Mouse (Mus musculus) embryonic fibroblast, embryonic 13.5 days (primary cell): ENCODE data around the gene Sec14l2. TPM values are rescaled to one million over a fixed set of nuclear protein-coding genes. Genes with fewer than 3 reads are reported as not detected.

Source experiments
- H3K27ac ChIP-seq: 2 replicates; pipeline ENCODE4 v1.5.1; 2012; ENCODE audit warnings: low read length, control low read depth, inconsistent platforms; ENCODE audit not compliant: insufficient read depth
- H3K4me1 ChIP-seq: 2 replicates; pipeline ENCODE4 v1.6.1; 2011; ENCODE audit warnings: low read length; ENCODE audit not compliant: control insufficient read depth, insufficient read depth
- H3K4me3 ChIP-seq: 2 replicates; pipeline ENCODE4 v1.5.1; 2011; ENCODE audit warnings: mild to moderate bottlenecking, control low read depth, low read length; ENCODE audit not compliant: insufficient read depth
- CTCF ChIP-seq: IDR thresholded peaks from 2 replicates; pipeline ENCODE4 v1.5.1; 2011; ENCODE audit warnings: mild to moderate bottlenecking, control low read depth, low read length, moderate library complexity, borderline replicate concordance; ENCODE audit not compliant: insufficient read depth
- POLR2A ChIP-seq: IDR thresholded peaks from 2 replicates; pipeline ENCODE4 v1.6.1; 2011; ENCODE audit warnings: low read depth, mild to moderate bottlenecking, control low read depth, low read length, moderate library complexity
- polyA plus RNA-seq: library from polyadenylated mRNA; stranded (reverse); fragments of >200 nt; gene quantifications from 2 replicates; pipeline ENCODE4 v1.2.4, GENCODE M21; 2011; ENCODE audit warnings: low read depth; ENCODE audit not compliant: missing spikeins, insufficient read length

Sec14l2 gene
- polyA plus RNA-seq = 1.8 and 2.5 TPM in 2 replicates

DNA sequence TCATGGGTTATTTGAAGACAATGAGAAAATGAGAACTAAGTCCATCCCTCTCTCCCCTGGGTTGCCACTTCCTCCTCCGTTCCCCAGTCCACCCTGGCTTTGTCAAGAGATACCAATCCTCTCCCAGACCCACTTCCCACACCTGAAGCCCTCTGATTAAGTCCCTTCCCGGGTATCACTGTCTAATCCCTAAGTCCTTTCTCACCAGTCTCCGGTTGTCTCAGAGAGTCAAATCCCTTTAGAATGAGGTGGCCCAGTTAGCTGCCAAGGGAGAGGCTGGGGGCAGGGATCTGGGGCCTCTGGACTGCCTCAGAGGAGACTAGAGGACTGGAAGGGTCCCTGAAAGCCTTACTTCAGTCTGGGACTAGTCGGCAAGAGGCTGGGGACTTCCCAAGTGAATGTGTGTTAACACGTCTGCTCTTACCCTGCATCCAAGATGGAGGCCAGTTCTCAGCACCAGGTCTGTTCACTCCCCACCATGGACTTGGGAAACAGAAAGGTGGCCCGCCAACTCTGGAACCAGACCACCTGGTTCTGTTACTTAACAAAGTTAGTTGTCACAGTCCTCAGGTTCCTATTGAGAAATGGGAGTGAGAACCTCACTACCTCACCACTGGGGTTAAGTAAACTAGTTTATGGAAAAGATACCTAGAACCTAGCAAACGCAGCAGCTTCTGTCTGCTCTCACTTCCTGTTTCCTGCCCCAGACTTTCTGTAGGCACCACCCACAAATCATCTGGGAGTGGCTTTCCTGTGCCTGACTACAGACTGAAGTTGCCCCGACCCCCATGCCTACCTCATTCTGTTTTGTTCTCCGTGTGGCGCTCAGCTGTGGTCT lies at the start of gene Sec14l2:
Gene Sec14l2 (minus strand): TSS at position 674 of the 838 bp plus-strand sequence.
- Histone ChIP-seq H3K27ac (no peak within 1 kb of the TSS), H3K4me3 (no peak within 1 kb of the TSS), H3K4me1 (no peaks in the 10 kb centered on the region)
- no peak for TF ChIP-seq CTCF
- TF ChIP-seq POLR2A = no peak

DNA sequence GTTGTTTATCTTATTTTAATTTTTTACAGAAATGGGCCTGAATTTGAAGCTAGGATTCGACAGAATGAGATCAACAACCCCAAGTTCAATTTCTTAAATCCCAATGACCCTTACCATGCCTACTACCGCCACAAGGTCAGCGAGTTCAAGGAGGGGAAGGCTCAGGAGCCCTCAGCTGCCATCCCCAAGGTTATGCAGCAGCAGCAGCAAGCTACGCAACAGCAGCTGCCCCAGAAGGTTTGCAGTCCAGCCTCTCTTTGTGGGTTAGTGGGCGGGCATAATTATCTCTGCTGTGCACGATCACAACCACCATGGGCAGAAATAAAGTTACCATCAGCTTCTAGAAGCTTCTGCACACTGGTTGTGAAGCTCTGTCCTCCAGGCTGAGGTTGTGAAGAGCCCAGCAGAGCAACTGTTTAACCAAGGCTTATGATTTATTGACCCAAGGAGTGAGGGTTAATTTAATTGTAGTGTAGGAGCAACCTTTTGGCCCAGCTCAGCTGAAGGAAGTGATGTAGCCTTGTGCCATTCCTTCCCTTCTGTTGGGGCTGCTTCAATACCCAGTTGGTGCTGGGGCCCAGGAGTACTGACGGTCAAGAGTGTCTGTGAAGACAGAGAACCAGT lies 43.4 kb upstream of the Sec14l2 start:
- Histone ChIP-seq H3K4me1 (peaks cover 5% of the 10 kb centered on the region; the same call in 1 of the 2 replicates), H3K27ac (no peak overlapping the region), H3K4me3 (no peak overlapping the region)
- TF ChIP-seq CTCF (no peak), POLR2A (no peak)

DNA sequence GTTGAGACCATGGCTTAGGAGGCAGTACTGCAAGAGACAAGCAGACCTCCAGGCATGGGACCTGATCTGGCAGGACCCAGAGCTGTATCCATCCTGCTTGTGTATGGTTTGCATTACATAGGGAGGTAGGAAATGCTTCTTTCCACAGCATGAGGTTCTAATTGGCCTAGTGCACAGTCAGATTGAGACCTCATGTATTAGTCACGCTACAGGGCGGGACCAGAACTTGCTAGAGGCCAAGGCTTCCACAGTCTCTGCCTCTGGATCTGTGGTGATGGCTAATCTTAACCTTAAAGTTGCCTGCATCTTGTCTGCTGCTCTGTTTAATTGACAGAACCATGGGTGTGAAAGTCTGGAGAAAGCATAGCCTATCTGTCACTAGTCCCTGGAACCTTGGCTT lies 41.5 kb upstream of the Sec14l2 start:
- TF ChIP-seq CTCF = no peak
- TF ChIP-seq POLR2A = no peak
- Histone ChIP-seq H3K4me1 (peaks cover 5% of the 10 kb centered on the region; the same call in 1 of the 2 replicates), H3K4me3 (no peak overlapping the region), H3K27ac (peak overlapping the region; percentile 28; the same call in 1 of the 2 replicates)

DNA sequence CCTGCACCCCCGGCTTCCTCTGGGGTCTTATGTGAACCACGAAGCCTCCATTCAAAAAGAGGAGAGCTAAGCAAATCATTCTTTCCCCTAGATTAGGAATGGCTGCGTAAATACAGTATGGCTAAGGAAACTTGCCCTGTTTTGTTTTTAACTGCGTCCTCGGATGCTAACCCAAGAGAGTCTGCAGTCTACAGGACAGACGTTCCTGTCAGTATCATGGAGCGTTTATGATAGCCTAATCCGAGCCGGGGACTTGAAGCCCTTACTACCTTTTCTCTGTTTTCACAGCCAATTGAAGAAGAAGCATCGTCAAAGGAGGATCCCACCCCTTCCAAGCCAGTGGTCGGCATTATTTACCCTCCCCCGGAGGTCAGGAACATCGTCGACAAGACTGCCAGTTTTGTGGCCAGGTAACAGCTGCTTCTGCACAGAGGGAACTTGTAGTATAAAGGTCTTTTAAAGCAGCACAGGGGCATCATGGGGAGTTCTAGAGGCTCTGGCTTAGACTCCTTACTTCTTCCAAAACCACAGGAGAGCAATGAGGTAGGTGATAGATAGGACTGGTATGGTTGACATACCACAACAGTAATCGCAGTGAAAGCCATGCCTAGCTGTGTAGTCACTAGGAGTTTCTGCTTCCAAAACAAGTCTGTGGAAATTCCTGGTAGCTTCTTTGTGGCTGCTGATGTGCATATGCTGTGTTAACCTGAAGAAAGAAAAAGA lies 37.7 kb upstream of the Sec14l2 start:
- peaks cover 8% of the 10 kb centered on the region for H3K4me1 ChIP-seq
- H3K27ac ChIP-seq = peak overlapping the region; percentile 80
- TF ChIP-seq POLR2A (no peak), CTCF (no peak)
- peak overlapping the region; percentile 91 for H3K4me3 ChIP-seq

DNA sequence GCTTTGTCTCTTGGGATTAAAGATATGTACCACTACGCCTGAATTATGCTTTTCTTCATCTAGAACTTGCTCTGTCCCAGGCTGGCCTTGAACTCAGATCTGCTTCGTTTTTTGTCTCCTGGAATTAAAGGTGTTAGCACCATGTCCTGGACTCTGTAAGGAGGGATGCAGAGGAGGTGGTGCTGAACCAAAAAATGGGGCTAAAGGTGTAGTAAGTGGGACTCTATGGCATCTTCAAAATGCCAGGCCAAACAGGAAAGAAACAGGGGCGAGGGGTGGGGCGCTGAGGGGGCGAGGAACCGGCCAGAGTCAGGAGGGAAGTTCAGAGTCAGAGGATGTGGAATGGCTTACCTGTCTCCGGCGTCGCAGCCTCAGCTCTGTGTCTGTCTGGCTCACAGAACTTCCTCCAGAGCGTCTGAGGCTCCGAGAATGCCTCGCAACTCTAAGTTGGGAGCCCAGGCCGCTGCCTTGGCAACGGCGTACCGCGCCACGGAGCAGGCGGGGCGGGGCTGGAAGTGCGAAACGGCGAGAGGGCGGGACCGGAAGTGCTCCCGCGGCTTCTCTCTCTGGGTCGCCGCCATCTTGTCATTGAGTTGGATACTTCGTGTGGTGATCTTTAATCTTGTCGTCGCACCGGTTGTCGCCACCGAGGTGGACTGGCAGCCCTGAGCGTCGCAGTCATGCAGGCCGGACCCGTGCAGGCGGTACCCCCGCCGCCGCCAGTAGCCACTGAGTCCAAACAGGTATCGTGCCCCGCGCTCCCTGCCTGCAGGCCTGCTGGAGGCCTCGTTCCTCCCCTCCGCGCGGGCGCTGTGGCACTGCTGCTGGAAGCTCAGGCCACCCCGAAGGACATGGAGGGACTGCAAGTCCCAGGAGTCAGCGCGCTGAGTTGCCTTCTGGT lies 36.8 kb upstream of the Sec14l2 start, which contains the start of the genes Ccdc157 and Sf3a1:
Gene Ccdc157 (minus strand): TSS at position 486 of the 901 bp plus-strand sequence.
Gene Sf3a1 (plus strand): TSS at position 543 of the 901 bp plus-strand sequence.
- TF ChIP-seq POLR2A (peak; percentile 76), CTCF (no peak)
- Histone ChIP-seq H3K27ac (peak within 1 kb of the TSS; percentile 80), H3K4me3 (peak within 1 kb of the TSS; percentile 91), H3K4me1 (peaks cover 8% of the 10 kb centered on the region)

DNA sequence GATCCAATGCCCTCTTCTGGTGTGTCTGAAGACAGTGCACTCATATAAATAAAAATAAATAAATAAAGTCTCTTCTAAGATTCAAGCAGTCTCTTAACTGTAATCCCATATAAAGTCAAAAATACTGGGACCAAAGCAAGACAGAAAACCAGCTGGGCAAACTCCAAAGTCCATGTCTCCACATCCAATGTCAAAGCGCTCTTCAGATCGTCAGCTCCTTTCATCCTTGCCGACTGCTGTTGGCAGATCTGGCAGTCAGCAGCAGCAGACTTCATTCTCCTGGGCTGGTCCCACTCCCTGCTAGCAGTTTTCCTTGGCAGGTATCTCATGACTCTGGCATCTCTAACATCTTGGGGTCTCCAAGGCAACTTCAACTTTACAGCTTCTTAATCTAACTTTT lies 35.5 kb upstream of the Sec14l2 start:
- no peak for TF ChIP-seq POLR2A
- TF ChIP-seq CTCF = no peak

DNA sequence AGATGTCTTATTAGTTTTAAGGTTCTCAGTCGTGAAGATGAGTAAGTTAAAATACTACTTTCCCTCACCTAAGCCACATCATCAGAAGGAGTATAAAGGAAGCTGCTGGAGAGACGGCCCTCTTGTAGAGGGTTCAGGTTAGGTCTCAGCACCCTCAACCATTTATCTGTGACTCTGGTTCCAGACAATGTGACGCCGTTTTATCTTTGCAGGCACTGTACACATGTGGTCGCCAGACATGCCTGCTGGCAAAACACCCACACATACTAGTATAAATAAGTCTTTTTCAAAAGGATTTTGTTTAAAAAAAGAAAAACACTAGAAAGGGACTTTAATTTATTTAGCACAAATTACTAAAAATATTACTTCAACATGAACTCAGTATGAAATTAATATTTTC lies 32.4 kb upstream of the Sec14l2 start:
- Histone ChIP-seq H3K27ac (no peak overlapping the region), H3K4me3 (no peak overlapping the region), H3K4me1 (peaks cover 3% of the 10 kb centered on the region)
- TF ChIP-seq CTCF (no peak), POLR2A (no peak)

More for the DNA sequence above, 35.5 kb upstream of the Sec14l2 start:
- no peak overlapping the region for H3K27ac ChIP-seq
- H3K4me3 ChIP-seq = no peak overlapping the region
- H3K4me1 ChIP-seq = peaks cover 3% of the 10 kb centered on the region

DNA sequence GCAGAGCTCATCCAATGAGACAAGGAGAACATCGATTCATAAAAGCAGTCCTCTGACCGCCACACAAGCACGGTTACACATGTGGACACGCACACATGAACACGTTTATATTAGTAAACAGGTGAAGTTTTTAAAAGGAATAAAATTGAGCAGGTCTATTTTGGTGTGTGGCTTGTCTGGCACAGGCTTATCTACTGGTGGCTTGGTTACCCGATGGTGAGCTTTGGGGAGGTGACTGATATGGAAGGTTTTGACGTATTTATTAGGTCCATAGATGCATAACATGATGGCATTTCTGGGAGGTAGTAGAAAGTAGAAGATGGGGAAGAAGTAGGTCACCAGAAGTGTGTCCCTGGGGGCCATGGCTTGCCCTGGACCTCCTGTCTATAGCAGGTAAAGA lies 30.5 kb upstream of the Sec14l2 start:
- no peak for TF ChIP-seq POLR2A
- no peak for TF ChIP-seq CTCF
- Histone ChIP-seq H3K4me3 (no peak overlapping the region), H3K27ac (no peak overlapping the region), H3K4me1 (no peaks in the 10 kb centered on the region)
